Comparison of ENCODE assay signal across 8 mouse cellular contexts in the genomic region with DNA sequence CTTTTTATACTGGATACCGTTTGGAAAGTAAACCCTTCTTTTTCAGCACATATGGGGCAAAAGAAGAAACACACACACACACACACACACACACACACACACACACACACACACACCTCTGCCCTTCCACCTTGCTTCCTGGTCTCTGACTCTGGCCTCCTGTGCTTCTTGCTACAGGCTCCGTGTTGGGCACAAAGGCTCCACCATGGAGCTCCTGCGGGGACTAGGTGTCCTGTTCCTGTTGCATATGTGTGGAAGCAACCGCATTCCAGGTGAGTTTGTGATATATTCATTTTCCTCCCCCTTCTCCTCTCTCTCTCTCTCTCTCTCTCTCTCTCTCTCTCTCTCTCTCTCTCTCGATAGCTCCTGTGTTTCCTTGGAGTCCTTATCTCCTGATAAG. TPM values are rescaled to one million over a fixed set of nuclear protein-coding genes. Genes with fewer than 3 reads are reported as not detected.
DNase-seq lines count a peak whose midpoint lies in the region; ATAC-seq and TF ChIP-seq lines count a peak whose summit lies in the region.

No protein-coding gene starts in this region.

- peaks cover 5% of the 10 kb centered on the region for H3K4me1 ChIP-seq in heart, postnatal 0 days (ENCODE audit: control insufficient read depth, insufficient read depth)
- peaks cover 32% of the 10 kb centered on the region for H3K4me1 ChIP-seq in embryonic facial prominence, embryonic 12.5 days
- peaks cover 14% of the 10 kb centered on the region for H3K4me1 ChIP-seq in intestine, embryonic 15.5 days (replicated peaks)
- peaks cover 19% of the 10 kb centered on the region; the same call in 1 of the 2 replicates for H3K4me1 ChIP-seq in midbrain, embryonic 16.5 days (ENCODE audit: control insufficient read depth, insufficient read depth, low read length)

- H3K4me2 ChIP-seq in heart, postnatal 0 days (ENCODE audit: low read depth, low read length): peak overlapping the region; percentile 93
- peak overlapping the region; percentile 88 for H3K4me2 ChIP-seq in embryonic facial prominence, embryonic 12.5 days (replicated peaks)
- peak overlapping the region; percentile 91 for H3K4me2 ChIP-seq in intestine, embryonic 15.5 days (replicated peaks)
- peak overlapping the region; percentile 93 for H3K4me2 ChIP-seq in midbrain, embryonic 16.5 days (ENCODE audit: low read length)

- H3K9ac ChIP-seq in heart, postnatal 0 days (replicated peaks; ENCODE audit: low read depth, low read length): 0 out of 2 replicates have a peak overlapping the region, but pooled peaks have one; percentile 43
- H3K9ac ChIP-seq in embryonic facial prominence, embryonic 12.5 days: peak overlapping the region; percentile 71
- peak overlapping the region; percentile 58; the same call in 1 of the 2 replicates for H3K9ac ChIP-seq in intestine, embryonic 15.5 days
- no peak overlapping the region for H3K9ac ChIP-seq in midbrain, embryonic 16.5 days (ENCODE audit: low read depth, low read length)

- H3K27me3 ChIP-seq in heart, postnatal 0 days (ENCODE audit: control insufficient read depth, insufficient read depth, low read length): 0 out of 2 replicates have a peak, but pooled peaks cover 14% of the 10 kb centered on the region
- H3K27me3 ChIP-seq in embryonic facial prominence, embryonic 12.5 days: 0 out of 2 replicates have a peak, but pooled peaks cover 2% of the 10 kb centered on the region
- no peaks in the 10 kb centered on the region for H3K27me3 ChIP-seq in intestine, embryonic 15.5 days (replicated peaks)
- H3K27me3 ChIP-seq in midbrain, embryonic 16.5 days (ENCODE audit: control insufficient read depth, insufficient read depth, low read depth, low read length): peaks cover 6% of the 10 kb centered on the region

- peak overlapping the region; percentile 62 for H3K4me3 ChIP-seq in heart, postnatal 0 days (ENCODE audit: low read depth, low read length)
- peak overlapping the region; percentile 59 for H3K4me3 ChIP-seq in embryonic facial prominence, embryonic 12.5 days
- H3K4me3 ChIP-seq in intestine, embryonic 15.5 days (replicated peaks): peak overlapping the region; percentile 55
- peak overlapping the region; percentile 50 for H3K4me3 ChIP-seq in midbrain, embryonic 16.5 days (ENCODE audit: low read depth, low read length)

- intact Hi-C loops in heart, postnatal 10 days (cut with DNase I): loop anchor here (5.0 to 10.0 kb wide), 3 partner anchors 70 to 655 kb away; no protein-coding TSS in a partner anchor

- no peak for TF ChIP-seq CTCF in heart, postnatal 0 days (IDR thresholded peaks at IDR 0.05; ENCODE audit: low read depth)

- ATAC-seq in heart, postnatal 0 days (ENCODE audit: insufficient read depth, low read depth): no peak
- ATAC-seq in embryonic facial prominence, embryonic 12.5 days (ENCODE audit: insufficient number of reproducible peaks, insufficient read depth, low FRiP score, low TSS enrichment): no peak
- peak; percentile 19 for ATAC-seq in intestine, embryonic 15.5 days
- ATAC-seq in midbrain, embryonic 16.5 days: no peak
- ATAC-seq in frontal cortex, adult (ENCODE audit: low TSS enrichment): no peak

- H3K9me3 ChIP-seq in heart, postnatal 0 days (replicated peaks; ENCODE audit: control insufficient read depth, low read length): no peaks in the 10 kb centered on the region
- no peaks in the 10 kb centered on the region for H3K9me3 ChIP-seq in embryonic facial prominence, embryonic 12.5 days
- no peaks in the 10 kb centered on the region for H3K9me3 ChIP-seq in intestine, embryonic 15.5 days
- H3K9me3 ChIP-seq in midbrain, embryonic 16.5 days (replicated peaks; ENCODE audit: control insufficient read depth, low read length, poor library complexity, severe bottlenecking): no peaks in the 10 kb centered on the region

- no peak overlapping the region for H3K27ac ChIP-seq in heart, postnatal 0 days (ENCODE audit: low read depth)
- H3K27ac ChIP-seq in embryonic facial prominence, embryonic 12.5 days: peak overlapping the region; percentile 69
- H3K27ac ChIP-seq in intestine, embryonic 15.5 days: no peak overlapping the region
- no peak overlapping the region for H3K27ac ChIP-seq in midbrain, embryonic 16.5 days (ENCODE audit: low read length)

- TF ChIP-seq EP300 in heart, postnatal 0 days (IDR thresholded peaks at IDR 0.05; ENCODE audit: low read depth): no peak

- no peak for DNase-seq in heart, postnatal 0 days (ENCODE audit: low spot score)
- DNase-seq in heart, postnatal 10 days: no peak
- no peak for DNase-seq in left cerebral cortex, adult 8-10 months (ENCODE audit: low spot score in 2 of 2)
- no peak for DNase-seq in thymus, postnatal 36 days

- peaks cover under 1% of the 10 kb centered on the region; the same call in 1 of the 2 replicates for H3K36me3 ChIP-seq in heart, postnatal 0 days (replicated peaks; ENCODE audit: control insufficient read depth, insufficient read depth, low read length)
- H3K36me3 ChIP-seq in embryonic facial prominence, embryonic 12.5 days: peaks cover 21% of the 10 kb centered on the region
- 0 out of 2 replicates have a peak, but pooled peaks cover under 1% of the 10 kb centered on the region for H3K36me3 ChIP-seq in intestine, embryonic 15.5 days
- no peaks in the 10 kb centered on the region for H3K36me3 ChIP-seq in midbrain, embryonic 16.5 days (ENCODE audit: control insufficient read depth, insufficient read depth, low read length)

- WGBS in heart, postnatal 0 days: 19% methylated on average over 5 of the region's 5 CpGs
- WGBS in embryonic facial prominence, embryonic 12.5 days: 19% methylated on average over 5 of the region's 5 CpGs
- 16% methylated on average over 5 of the region's 5 CpGs for WGBS in intestine, embryonic 15.5 days
- WGBS in midbrain, embryonic 16.5 days: 21% methylated on average over 5 of the region's 5 CpGs

RNA-seq across cellular contexts. Expression of a gene that starts 0.8 kb away (rescaled TPM):
- 62.6 and 68.1 TPM in 2 replicates for total RNA-seq in heart, postnatal 0 days (2014; rRNA removed; ENCODE audit: low replicate concordance)
- polyA plus RNA-seq in heart, postnatal 0 days (2015; fragmentation: Nextera tagmentation; extraction: Ambion mirVana): 8.0 and 9.5 TPM in 2 replicates
- total RNA-seq in heart, postnatal 10 days (2021): 10 to 100 TPM; 35.1 to 37.0 TPM
- polyA plus RNA-seq in embryonic facial prominence, embryonic 12.5 days (2016; fragmentation: Nextera tagmentation; extraction: Ambion mirVana): 90.3 and 91.5 TPM in 2 replicates
- 21.6 and 23.6 TPM in 2 replicates for polyA plus RNA-seq in intestine, embryonic 15.5 days (2015; fragmentation: Nextera tagmentation; extraction: Ambion mirVana)
- 4.8 and 5.8 TPM in 2 replicates for polyA plus RNA-seq in midbrain, embryonic 16.5 days (2015; fragmentation: Nextera tagmentation; extraction: Ambion mirVana)
- total RNA-seq in left cerebral cortex, adult 8-10 months (2022): 1 to 10 TPM; 2.1 to 2.9 (median 2.3) TPM
